Mouse (Mus musculus): ENCODE results near the gene Nrp2. TPM values are rescaled to one million over a fixed set of nuclear protein-coding genes. Genes with fewer than 3 reads are reported as not detected.

The Nrp2 gene
- polyA plus RNA-seq, 1 experiment = 32.2 TPM

DNA sequence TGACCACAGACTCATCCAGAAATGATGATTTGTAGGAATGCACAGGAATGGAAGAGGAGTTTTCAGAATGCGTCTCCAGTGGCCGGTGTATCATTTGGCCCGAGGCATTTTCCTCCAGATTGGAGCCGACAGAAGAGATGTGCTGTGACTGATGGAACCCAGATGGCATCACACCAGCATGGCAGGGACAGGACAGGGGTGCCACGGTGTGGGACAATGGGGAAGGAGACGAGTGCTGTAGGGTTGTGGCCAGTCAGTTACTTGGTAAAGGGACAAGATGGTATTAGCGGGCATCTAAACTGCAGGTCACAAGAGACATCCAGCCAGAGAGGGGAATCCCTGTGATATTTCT, 127.3 kb downstream of the Nrp2 start:
- Histone ChIP-seq H3K4me3 (ENCODE audit: low read depth, low read length) (no peak overlapping the region), H3K27me3 (ENCODE audit: control insufficient read depth, insufficient read depth, low read length, poor library complexity, severe bottlenecking) (no peaks in the 10 kb centered on the region), H3K27ac (ENCODE audit: insufficient read depth, low read length) (no peak overlapping the region), H3K36me3 (ENCODE audit: control insufficient read depth, insufficient read depth, low read length, poor library complexity, severe bottlenecking) (no peaks in the 10 kb centered on the region), H3K9ac (ENCODE audit: low read depth, poor library complexity, severe bottlenecking) (no peak overlapping the region), H3K9me3 (replicated peaks; ENCODE audit: control insufficient read depth, insufficient read depth, low read length, poor library complexity, severe bottlenecking) (no peaks in the 10 kb centered on the region), H3K4me1 (ENCODE audit: control insufficient read depth, insufficient read depth, low read length) (no peaks in the 10 kb centered on the region)
- no peak for TF ChIP-seq CTCF (IDR thresholded peaks at IDR 0.05; ENCODE audit: low read depth, low read length)
- TF ChIP-seq POLR2A (IDR thresholded peaks at IDR 0.05; ENCODE audit: insufficient read depth, low read length) = no peak
- TF ChIP-seq EP300 (IDR thresholded peaks at IDR 0.05; ENCODE audit: insufficient read depth, low read depth, low read length) = no peak

GRCm38 (mm10) chr1:62831725-62832455, 128.8 kb downstream of the Nrp2 start:
- no peaks in the 10 kb centered on the region for H3K36me3 ChIP-seq (ENCODE audit: control insufficient read depth, insufficient read depth, low read length, poor library complexity, severe bottlenecking)
- no peak for TF ChIP-seq CTCF (IDR thresholded peaks at IDR 0.05; ENCODE audit: low read depth, low read length)
- TF ChIP-seq EP300 (IDR thresholded peaks at IDR 0.05; ENCODE audit: insufficient read depth, low read depth, low read length) = no peak
- no peak for TF ChIP-seq POLR2A (IDR thresholded peaks at IDR 0.05; ENCODE audit: insufficient read depth, low read length)

GRCm38 (mm10) chr1:62833356-62833755, 130.3 kb downstream of the Nrp2 start:
- Histone ChIP-seq H3K27me3 (ENCODE audit: control insufficient read depth, insufficient read depth, low read length, poor library complexity, severe bottlenecking) (no peaks in the 10 kb centered on the region), H3K9ac (ENCODE audit: low read depth, poor library complexity, severe bottlenecking) (no peak overlapping the region), H3K27ac (ENCODE audit: insufficient read depth, low read length) (no peak overlapping the region), H3K36me3 (ENCODE audit: control insufficient read depth, insufficient read depth, low read length, poor library complexity, severe bottlenecking) (no peaks in the 10 kb centered on the region), H3K4me1 (ENCODE audit: control insufficient read depth, insufficient read depth, low read length) (no peaks in the 10 kb centered on the region), H3K9me3 (replicated peaks; ENCODE audit: control insufficient read depth, insufficient read depth, low read length, poor library complexity, severe bottlenecking) (no peaks in the 10 kb centered on the region), H3K4me3 (ENCODE audit: low read depth, low read length) (no peak overlapping the region)
- TF ChIP-seq POLR2A (IDR thresholded peaks at IDR 0.05; ENCODE audit: insufficient read depth, low read length) (no peak), EP300 (IDR thresholded peaks at IDR 0.05; ENCODE audit: insufficient read depth, low read depth, low read length) (no peak), CTCF (IDR thresholded peaks at IDR 0.05; ENCODE audit: low read depth, low read length) (no peak)

More at GRCm38 (mm10) chr1:62831725-62832455, 128.8 kb downstream of the Nrp2 start:
- H3K4me3 ChIP-seq (ENCODE audit: low read depth, low read length) = no peak overlapping the region
- no peaks in the 10 kb centered on the region for H3K4me1 ChIP-seq (ENCODE audit: control insufficient read depth, insufficient read depth, low read length)
- no peak overlapping the region for H3K27ac ChIP-seq (ENCODE audit: insufficient read depth, low read length)
- H3K9ac ChIP-seq (ENCODE audit: low read depth, poor library complexity, severe bottlenecking) = no peak overlapping the region
- H3K9me3 ChIP-seq (replicated peaks; ENCODE audit: control insufficient read depth, insufficient read depth, low read length, poor library complexity, severe bottlenecking) = no peaks in the 10 kb centered on the region
- H3K27me3 ChIP-seq (ENCODE audit: control insufficient read depth, insufficient read depth, low read length, poor library complexity, severe bottlenecking) = no peaks in the 10 kb centered on the region

DNA sequence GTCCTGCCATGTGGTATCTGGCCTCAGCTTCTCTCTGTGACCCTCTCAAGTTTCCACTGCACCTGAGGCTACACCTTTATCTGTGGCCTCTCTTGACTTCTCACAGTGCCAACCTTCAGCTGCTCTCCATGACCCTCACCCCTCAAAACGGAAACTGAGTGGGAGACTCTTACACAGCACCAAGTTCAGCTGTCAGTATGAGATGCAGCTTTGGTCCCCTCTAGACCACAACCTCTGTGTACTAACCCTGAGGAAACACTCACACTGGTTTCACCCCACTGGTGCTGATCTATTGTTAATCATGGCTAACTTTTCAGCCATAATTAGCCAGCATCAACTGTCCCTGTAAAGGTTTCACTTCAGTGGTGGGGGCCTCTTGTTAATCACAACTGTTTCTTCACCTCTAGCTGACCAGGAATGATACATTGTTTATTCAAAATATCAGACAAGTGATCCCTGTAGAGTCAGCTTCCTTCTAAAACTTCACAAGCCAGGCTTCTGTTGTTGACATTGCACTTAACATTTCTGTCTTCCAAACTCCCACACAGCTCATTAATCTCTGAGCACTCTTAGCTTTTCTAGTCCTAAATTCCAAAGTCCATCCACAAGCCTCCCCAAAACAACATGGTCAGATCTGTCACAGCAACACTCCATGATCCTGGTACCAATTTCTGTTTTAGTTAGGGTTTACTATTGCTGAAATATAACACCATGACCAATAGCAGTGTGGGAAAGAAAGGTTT, 131.5 kb downstream of the Nrp2 start:
- no peak for TF ChIP-seq EP300 (IDR thresholded peaks at IDR 0.05; ENCODE audit: insufficient read depth, low read depth, low read length)
- TF ChIP-seq POLR2A (IDR thresholded peaks at IDR 0.05; ENCODE audit: insufficient read depth, low read length) = no peak
- TF ChIP-seq CTCF (IDR thresholded peaks at IDR 0.05; ENCODE audit: low read depth, low read length) = no peak
- Histone ChIP-seq H3K27me3 (ENCODE audit: control insufficient read depth, insufficient read depth, low read length, poor library complexity, severe bottlenecking) (no peaks in the 10 kb centered on the region), H3K9ac (ENCODE audit: low read depth, poor library complexity, severe bottlenecking) (no peak overlapping the region), H3K4me3 (ENCODE audit: low read depth, low read length) (no peak overlapping the region), H3K4me1 (ENCODE audit: control insufficient read depth, insufficient read depth, low read length) (no peaks in the 10 kb centered on the region), H3K9me3 (replicated peaks; ENCODE audit: control insufficient read depth, insufficient read depth, low read length, poor library complexity, severe bottlenecking) (no peaks in the 10 kb centered on the region), H3K27ac (ENCODE audit: insufficient read depth, low read length) (no peak overlapping the region), H3K36me3 (ENCODE audit: control insufficient read depth, insufficient read depth, low read length, poor library complexity, severe bottlenecking) (no peaks in the 10 kb centered on the region)

GRCm38 (mm10) chr1:62838083-62838482, 135.0 kb downstream of the Nrp2 start:
- TF ChIP-seq CTCF (IDR thresholded peaks at IDR 0.05; ENCODE audit: low read depth, low read length) (no peak), POLR2A (IDR thresholded peaks at IDR 0.05; ENCODE audit: insufficient read depth, low read length) (no peak), EP300 (IDR thresholded peaks at IDR 0.05; ENCODE audit: insufficient read depth, low read depth, low read length) (no peak)
- Histone ChIP-seq H3K4me1 (ENCODE audit: control insufficient read depth, insufficient read depth, low read length) (no peaks in the 10 kb centered on the region), H3K27ac (ENCODE audit: insufficient read depth, low read length) (no peak overlapping the region), H3K27me3 (ENCODE audit: control insufficient read depth, insufficient read depth, low read length, poor library complexity, severe bottlenecking) (no peaks in the 10 kb centered on the region), H3K9me3 (replicated peaks; ENCODE audit: control insufficient read depth, insufficient read depth, low read length, poor library complexity, severe bottlenecking) (no peaks in the 10 kb centered on the region), H3K9ac (ENCODE audit: low read depth, poor library complexity, severe bottlenecking) (no peak overlapping the region), H3K36me3 (ENCODE audit: control insufficient read depth, insufficient read depth, low read length, poor library complexity, severe bottlenecking) (no peaks in the 10 kb centered on the region), H3K4me3 (ENCODE audit: low read depth, low read length) (no peak overlapping the region)

DNA sequence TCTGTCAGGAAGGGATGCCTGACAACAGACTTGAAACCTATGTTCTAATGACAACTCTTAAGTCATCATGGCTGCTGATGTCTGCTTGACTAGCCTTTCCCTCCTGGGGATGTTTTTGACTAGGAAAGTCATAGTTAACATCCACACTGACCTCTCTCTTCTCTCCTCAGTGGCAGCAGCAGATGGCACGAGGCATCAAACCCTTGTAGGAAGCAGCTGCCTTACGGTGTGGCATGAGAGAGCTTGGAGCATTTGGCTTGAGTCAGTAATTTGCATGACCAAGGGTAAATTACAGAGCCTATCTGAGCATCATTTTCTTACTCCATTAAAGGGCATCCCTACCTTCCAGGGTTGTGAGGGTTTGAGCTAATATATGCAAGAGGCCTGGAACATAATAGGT, 135.5 kb downstream of the Nrp2 start:
- Histone ChIP-seq H3K36me3 (ENCODE audit: control insufficient read depth, insufficient read depth, low read length, poor library complexity, severe bottlenecking) (no peaks in the 10 kb centered on the region), H3K4me3 (ENCODE audit: low read depth, low read length) (no peak overlapping the region), H3K27ac (ENCODE audit: insufficient read depth, low read length) (no peak overlapping the region), H3K9me3 (replicated peaks; ENCODE audit: control insufficient read depth, insufficient read depth, low read length, poor library complexity, severe bottlenecking) (no peaks in the 10 kb centered on the region), H3K9ac (ENCODE audit: low read depth, poor library complexity, severe bottlenecking) (no peak overlapping the region), H3K4me1 (ENCODE audit: control insufficient read depth, insufficient read depth, low read length) (no peaks in the 10 kb centered on the region), H3K27me3 (ENCODE audit: control insufficient read depth, insufficient read depth, low read length, poor library complexity, severe bottlenecking) (no peaks in the 10 kb centered on the region)
- no peak for TF ChIP-seq CTCF (IDR thresholded peaks at IDR 0.05; ENCODE audit: low read depth, low read length)
- no peak for TF ChIP-seq POLR2A (IDR thresholded peaks at IDR 0.05; ENCODE audit: insufficient read depth, low read length)
- TF ChIP-seq EP300 (IDR thresholded peaks at IDR 0.05; ENCODE audit: insufficient read depth, low read depth, low read length) = no peak
